Mouse (Mus musculus) olfactory bulb, adult 2 months (tissue): Measurements from ENCODE around the gene Ndufa11. TPM values are rescaled to one million over a fixed set of nuclear protein-coding genes. Genes with fewer than 3 reads are reported as not detected.

Experiments used
- H3K27ac ChIP-seq: fragments of 200-500 bp; 2 replicates; pipeline ENCODE4 v1.5.1; 2012; ENCODE audit warnings: low read depth, low read length; ENCODE audit not compliant: insufficient read depth
- H3K4me1 ChIP-seq: fragments of 200-500 bp; 2 replicates; pipeline ENCODE4 v1.6.1; 2012; ENCODE audit warnings: low read length; ENCODE audit not compliant: control insufficient read depth, insufficient read depth
- H3K4me3 ChIP-seq: fragments of 200-500 bp; 2 replicates; pipeline ENCODE4 v1.5.1; 2012; ENCODE audit warnings: mild to moderate bottlenecking, low read depth, low read length, moderate library complexity; ENCODE audit not compliant: insufficient read depth
- CTCF ChIP-seq: fragments of 200-500 bp; IDR thresholded peaks from 2 replicates; pipeline ENCODE4 v1.5.1; 2012; ENCODE audit warnings: low read depth, mild to moderate bottlenecking, low read length, moderate library complexity; ENCODE audit not compliant: insufficient read depth
- POLR2A ChIP-seq: fragments of 200-500 bp; IDR thresholded peaks from 2 replicates; pipeline ENCODE4 v1.6.1; 2012; ENCODE audit warnings: mild to moderate bottlenecking, low read depth, low read length, moderate library complexity; ENCODE audit not compliant: insufficient read depth
- WGBS: fragments of 180-500 bp; shearing (Covaris S2); methylation state at CpG from one replicate; pipeline ENCODE4 v1.1.7; 2018; 5-methylcytosine and 5-hydroxymethylcytosine counted together
- polyA plus RNA-seq: library from polyadenylated mRNA; stranded (reverse); fragments of >200 nt; gene quantifications from 2 replicates; pipeline ENCODE4 v1.2.4, GENCODE M21; 2012; ENCODE audit warnings: low replicate concordance; ENCODE audit not compliant: missing spikeins, insufficient read depth, insufficient read length

Gene Ndufa11
- not detected in 2 replicates for polyA plus RNA-seq

- Histone ChIP-seq H3K4me1 (peaks cover 33% of the 10 kb centered on the region), H3K27ac (peak within 1 kb of the TSS; percentile 89), H3K4me3 (peak within 1 kb of the TSS; percentile 92)
- TF ChIP-seq CTCF (no peak), POLR2A (peak; percentile 70)
- under 1% methylated on average over 59 of the region's 59 CpGs for WGBS
Observed at GRCm38 (mm10) chr17:56717363-56718058, at the start of gene Ndufa11, which contains the start of gene Vmac. Gene Ndufa11, plus strand, starts transcription at chr17:56717767. Gene Vmac, minus strand, starts transcription at chr17:56718022.

- H3K4me1 ChIP-seq: peaks cover 5% of the 10 kb centered on the region
- H3K4me3 ChIP-seq: peak overlapping the region; percentile 70
- TF ChIP-seq POLR2A: no peak
- TF ChIP-seq CTCF: peak; percentile 92
- 2% methylated on average over 31 of the region's 31 CpGs for WGBS
- H3K27ac ChIP-seq: no peak overlapping the region
Observed at GRCm38 (mm10) chr17:56668384-56669144, 49.0 kb upstream of the Ndufa11 start.

GRCm38 (mm10) chr17:56669766-56670165 lies 47.8 kb upstream of the Ndufa11 start:
- Histone ChIP-seq H3K4me1 (peaks cover 8% of the 10 kb centered on the region), H3K4me3 (no peak overlapping the region), H3K27ac (no peak overlapping the region)
- 88% methylated on average over 8 of the region's 8 CpGs for WGBS
- no peak for TF ChIP-seq CTCF
- no peak for TF ChIP-seq POLR2A

GRCm38 (mm10) chr17:56672941-56673646 lies 44.5 kb upstream of the Ndufa11 start, which contains the start of gene Ranbp3:
Gene Ranbp3, plus strand, starts transcription at chr17:56673294.
- 1% methylated on average over 66 of the region's 66 CpGs for WGBS
- peak within 1 kb of the TSS; percentile 93 for H3K27ac ChIP-seq
- H3K4me3 ChIP-seq: peak within 1 kb of the TSS; percentile 97
- peaks cover 18% of the 10 kb centered on the region for H3K4me1 ChIP-seq
- TF ChIP-seq CTCF (no peak), POLR2A (peak; percentile 79)

- 1% methylated on average over 18 of the region's 37 CpGs for WGBS
- Histone ChIP-seq H3K27ac (peak overlapping the region; percentile 17; the same call in 1 of the 2 replicates), H3K4me1 (peaks cover 13% of the 10 kb centered on the region), H3K4me3 (peak overlapping the region; percentile 97)
- TF ChIP-seq POLR2A (no peak), CTCF (no peak)
Observed at GRCm38 (mm10) chr17:56673647-56674416, 43.7 kb upstream of the Ndufa11 start.

GRCm38 (mm10) chr17:56681791-56682190 lies 35.8 kb upstream of the Ndufa11 start:
- Histone ChIP-seq H3K27ac (no peak overlapping the region), H3K4me1 (peaks cover 35% of the 10 kb centered on the region), H3K4me3 (no peak overlapping the region)
- TF ChIP-seq POLR2A (no peak), CTCF (no peak)
- WGBS: 62% methylated on average over 4 of the region's 4 CpGs

GRCm38 (mm10) chr17:56682880-56683279 lies 34.7 kb upstream of the Ndufa11 start:
- Histone ChIP-seq H3K4me1 (peaks cover 29% of the 10 kb centered on the region), H3K27ac (no peak overlapping the region), H3K4me3 (no peak overlapping the region)
- WGBS: 75% methylated on average over 3 of the region's 3 CpGs
- TF ChIP-seq CTCF (no peak), POLR2A (no peak)

GRCm38 (mm10) chr17:56683546-56684140 lies 33.9 kb upstream of the Ndufa11 start:
- no peak for TF ChIP-seq POLR2A
- no peak for TF ChIP-seq CTCF
- H3K27ac ChIP-seq: no peak overlapping the region
- no peak overlapping the region for H3K4me3 ChIP-seq
- H3K4me1 ChIP-seq: peaks cover 29% of the 10 kb centered on the region
- 67% methylated on average over 5 of the region's 5 CpGs for WGBS
